Mouse (Mus musculus) spleen, adult 2 months (tissue): ENCODE data around the gene Slc38a2.

Experiments used
- CTCF ChIP-seq: fragments of 200-500 bp; IDR thresholded peaks from 2 replicates; pipeline ENCODE4 v1.5.1; 2011; ENCODE audit warnings: mild to moderate bottlenecking, inconsistent platforms; ENCODE audit not compliant: insufficient read depth, insufficient read length, insufficient replicate concordance; ENCODE audit errors: extremely low read depth
- POLR2A ChIP-seq: fragments of 200-500 bp; IDR thresholded peaks from 2 replicates; pipeline ENCODE4 v1.6.1; 2011; ENCODE audit warnings: low read depth, low read length, inconsistent platforms

GRCm38 (mm10) chr15:96707936-96708335, 8.4 kb upstream of the Slc38a2 start:
- TF ChIP-seq CTCF, result no peak
- TF ChIP-seq POLR2A, result no peak
